Mouse (Mus musculus): ENCODE results near the gene Mgl2.

- TF ChIP-seq POLR2A (IDR thresholded peaks at IDR 0.05; ENCODE audit: control insufficient read depth, extremely low read depth, insufficient read depth, low read length, poor library complexity) (no peak), CTCF (IDR thresholded peaks at IDR 0.05; ENCODE audit: borderline replicate concordance, control insufficient read depth, extremely low read depth, insufficient read depth, low read length, poor library complexity) (no peak)
Measured at GRCm38 (mm10) chr11:70162336-70162735, 32.2 kb downstream of the Mgl2 start.

All from thymus, adult 2 months (tissue).